Mouse (Mus musculus) gastrocnemius, postnatal 14 days (tissue): ENCODE results near the gene Cachd1. TPM values are rescaled to one million over a fixed set of nuclear protein-coding genes. Genes with fewer than 3 reads are reported as not detected.

Experiments used
- DNase-seq: peaks from one replicate; pipeline ENCODE4 v3.0.0; 2021; ENCODE audit warnings: mixed read lengths
- intact Hi-C: fragments of 180-260 bp; cut with DNase I; formaldehyde crosslinking; loops from one replicate; pipeline ENCODE4 v1.15.1; 2025; ENCODE audit warnings: low total_unique reads
- total RNA-seq, 2 experiments: library from RNA; stranded (reverse); gene quantifications; 2 replicates each; pipeline ENCODE4 v1.2.3; 2021

Gene Cachd1
- total RNA-seq, 2 experiments from 2014 or later, result 5.0 to 5.2 TPM

DNA sequence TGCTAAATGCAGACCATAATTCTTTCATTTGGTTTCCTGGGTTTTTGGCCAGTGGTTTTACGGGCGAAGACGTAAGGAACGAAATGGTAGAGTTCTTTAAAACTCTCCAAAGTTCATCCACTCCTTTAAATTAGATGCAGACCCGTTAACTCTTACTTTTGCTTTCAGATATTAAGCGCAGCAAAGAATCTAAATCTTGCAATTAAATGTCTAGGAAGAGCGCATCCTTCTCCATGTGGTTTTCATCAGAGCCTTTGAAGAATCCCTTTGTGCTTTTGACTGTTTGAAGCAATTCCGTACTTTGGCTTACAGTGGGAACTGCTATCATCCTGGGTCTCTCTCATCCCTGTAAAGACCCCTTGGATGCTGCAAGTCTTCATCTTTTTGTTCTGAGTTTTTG, 187.3 kb downstream of the Cachd1 start:
- intact Hi-C loops, result no loop called here
- DNase-seq, result no peak

DNA sequence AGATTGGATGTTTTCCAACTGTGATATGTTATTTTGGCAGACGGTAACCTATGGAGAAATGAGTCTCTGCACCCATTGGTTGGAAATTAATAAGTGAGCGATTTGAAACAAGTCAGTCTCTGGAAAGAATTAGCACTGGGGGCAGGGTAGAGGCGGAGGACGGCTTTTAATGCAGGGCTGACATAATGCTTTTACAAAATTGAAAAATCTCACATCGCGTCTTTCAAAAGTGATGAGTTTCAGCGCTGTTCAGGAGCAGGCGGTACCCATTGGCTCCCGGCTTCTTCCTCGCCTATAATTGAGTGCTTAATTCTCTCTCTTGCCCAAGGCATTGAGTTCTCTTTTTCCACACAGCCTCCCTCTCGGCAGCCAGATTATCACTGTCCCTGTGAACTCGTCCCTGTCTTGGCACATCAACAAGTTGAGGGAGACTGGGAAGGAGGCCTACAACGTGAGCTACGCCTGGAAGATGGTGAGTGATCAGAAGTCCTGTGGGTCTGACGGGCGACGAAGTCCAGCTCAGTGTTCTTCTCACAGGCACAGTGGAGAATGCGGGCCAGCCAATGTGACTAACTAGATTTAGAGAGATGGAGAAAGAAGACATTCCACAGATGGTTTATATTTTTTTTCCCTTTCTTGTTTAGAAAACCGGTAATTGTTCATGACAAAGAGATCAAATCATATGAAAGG, 191.4 kb downstream of the Cachd1 start:
- no peak for DNase-seq
- intact Hi-C loops, result no loop called here

DNA sequence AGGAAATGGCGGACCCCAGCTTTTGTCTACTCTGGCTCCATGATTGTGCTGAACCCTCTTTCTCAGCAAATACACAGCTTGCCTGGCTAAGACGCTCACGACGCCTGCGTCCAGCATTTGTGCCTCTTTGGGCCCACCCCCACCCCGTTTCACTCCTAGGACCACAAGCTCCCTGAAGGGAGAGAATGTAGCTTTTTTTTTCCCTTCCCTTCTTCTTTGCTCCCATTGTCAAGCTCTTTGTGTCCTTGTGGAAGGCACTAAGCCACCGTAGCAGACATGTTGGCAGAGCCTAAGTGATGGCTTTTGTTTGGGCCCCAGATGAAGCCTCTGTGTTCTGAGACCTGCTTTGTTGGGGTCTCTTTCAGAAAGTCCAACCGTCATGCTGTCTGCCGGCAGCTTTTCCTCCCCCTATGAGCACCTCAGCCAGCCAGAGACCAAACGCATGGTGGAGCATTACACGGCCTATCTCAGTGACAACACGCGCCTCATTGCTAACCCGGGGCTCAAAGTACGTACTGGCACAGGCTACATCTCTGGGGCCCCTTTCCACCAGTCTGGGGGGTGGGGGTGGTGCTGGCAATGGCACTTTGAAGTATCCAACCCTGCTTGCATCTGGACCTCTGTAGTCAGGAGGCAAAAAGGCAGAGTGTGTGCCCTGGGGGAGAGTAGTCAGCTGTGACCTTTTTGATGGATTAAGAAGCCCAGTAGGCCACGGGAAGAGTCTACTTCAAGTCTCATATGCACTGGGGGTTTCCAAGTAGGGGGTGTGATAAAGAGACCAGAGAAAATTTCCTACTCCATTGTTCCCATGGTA, 197.4 kb downstream of the Cachd1 start:
- intact Hi-C loops, result no loop called here

DNA sequence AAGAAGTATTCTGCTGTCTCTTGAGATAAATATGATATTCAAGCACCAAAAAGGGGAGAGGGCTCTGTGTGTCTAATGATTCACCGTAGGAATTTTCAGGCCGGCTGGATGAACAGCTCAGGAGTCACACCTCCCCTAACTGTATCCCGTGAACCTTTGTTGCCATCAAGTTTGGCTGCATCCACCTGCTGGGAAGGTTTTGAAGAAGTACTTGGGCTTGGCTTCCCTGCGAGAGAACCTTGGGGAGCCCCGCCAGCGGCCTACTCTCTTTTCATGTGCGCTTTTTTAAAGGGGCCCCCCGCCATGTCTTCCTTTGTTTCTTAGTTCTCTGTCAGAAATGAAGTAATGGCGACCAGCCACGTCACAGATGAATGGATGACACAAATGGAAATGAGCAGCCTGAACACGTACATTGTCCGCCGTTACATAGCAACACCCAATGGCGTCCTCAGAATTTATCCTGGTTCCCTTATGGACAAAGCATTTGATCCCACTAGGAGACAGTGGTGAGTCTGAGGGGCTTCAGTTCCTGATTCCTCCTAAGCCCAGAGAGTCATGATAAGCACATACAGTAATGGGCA, 198.1 kb downstream of the Cachd1 start:
- intact Hi-C loops, result no loop called here
- no peak for DNase-seq

More for the DNA sequence above, 197.4 kb downstream of the Cachd1 start:
- no peak for DNase-seq

DNA sequence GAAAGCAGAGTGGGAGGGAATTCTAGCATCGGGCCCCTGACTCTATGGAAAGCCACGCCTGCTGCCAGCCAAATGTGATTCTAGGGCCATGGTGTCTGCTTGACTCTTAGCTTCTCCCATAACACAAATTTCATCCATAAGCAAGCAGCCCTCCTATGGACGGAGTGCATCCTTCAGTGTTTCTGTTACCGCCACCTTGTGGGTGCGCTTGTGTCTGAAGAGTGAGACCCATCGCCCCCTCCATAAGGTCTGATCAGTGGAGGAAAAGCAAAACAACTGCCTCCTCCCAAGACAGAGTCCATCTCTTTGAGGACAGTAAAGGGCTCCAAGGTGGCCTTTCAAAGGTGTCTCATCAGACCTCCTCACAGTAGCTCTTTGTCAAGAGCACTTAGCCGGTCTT, 201.0 kb downstream of the Cachd1 start:
- no peak for DNase-seq
- intact Hi-C loops, result no loop called here

DNA sequence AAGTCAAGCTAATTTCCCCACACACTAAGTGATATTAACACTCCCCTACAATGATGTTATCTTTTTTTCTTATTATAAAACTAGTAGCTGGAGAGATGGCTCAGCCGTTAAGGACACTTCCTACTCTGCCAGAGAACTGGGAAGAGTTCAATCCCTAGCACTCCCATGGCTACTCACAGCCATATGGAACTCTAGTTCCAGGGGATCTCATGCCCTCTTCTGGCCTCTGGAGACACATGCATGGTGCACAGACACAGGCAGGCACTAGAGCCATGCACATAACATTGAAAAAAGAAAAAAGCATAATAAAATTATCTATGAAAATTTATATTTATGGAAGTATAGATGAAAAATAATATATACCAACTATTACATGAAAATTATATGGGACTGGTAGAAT, 210.7 kb downstream of the Cachd1 start:
- intact Hi-C loops, result loop anchor here (10.0 kb wide), 2 partner anchors 212 to 262 kb away; partner anchors contain the start of gene Cachd1
- no peak for DNase-seq

DNA sequence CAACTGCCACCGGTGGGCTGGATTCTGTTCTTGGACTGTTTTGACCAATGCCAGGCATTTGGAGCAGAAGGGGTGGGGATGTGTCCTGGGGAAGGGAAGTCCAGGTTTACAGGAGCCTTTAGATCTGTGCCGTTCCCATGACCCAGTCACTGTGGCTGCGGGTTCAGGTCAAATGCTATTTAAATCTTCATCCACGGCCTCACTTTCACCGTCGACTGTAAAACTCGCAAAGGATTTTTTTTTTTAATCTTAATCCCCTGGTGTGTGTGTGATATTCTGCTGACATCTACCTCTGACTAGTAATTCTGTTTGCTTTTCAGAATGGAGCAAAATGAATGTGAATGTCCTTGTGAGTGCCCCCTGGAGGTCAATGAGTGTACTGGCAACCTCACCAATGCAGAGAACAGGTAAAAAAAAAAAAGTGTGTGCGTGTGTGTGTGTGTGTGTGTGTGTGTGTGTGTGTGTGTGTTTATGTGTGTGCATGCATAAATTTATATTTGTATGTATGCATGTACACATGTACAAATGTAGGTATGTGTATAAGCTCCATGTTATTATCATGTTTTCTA, 211.8 kb downstream of the Cachd1 start:
- intact Hi-C loops, result loop anchor here (10.0 kb wide), 2 partner anchors 214 to 264 kb away; partner anchors contain the start of gene Cachd1
- DNase-seq, result no peak

DNA sequence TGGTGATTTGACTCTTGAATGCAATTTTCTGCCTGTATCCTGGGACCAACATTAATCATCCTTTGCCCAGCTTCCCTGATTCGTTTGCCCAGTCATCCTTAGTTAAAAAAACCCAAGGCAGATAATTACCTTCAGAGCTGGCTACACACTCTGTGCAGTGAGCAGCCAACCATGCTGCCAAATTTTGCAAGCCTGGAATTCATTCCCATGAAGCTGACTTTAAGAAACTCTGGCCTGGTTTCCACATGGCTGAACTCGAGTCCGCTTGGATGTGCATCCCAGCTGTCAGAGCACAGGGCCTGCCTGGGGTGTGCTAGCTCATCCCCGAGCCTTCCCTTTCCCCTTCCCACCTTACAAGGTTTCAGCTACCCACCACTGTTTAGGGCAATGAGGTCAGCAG, 214.5 kb downstream of the Cachd1 start:
- DNase-seq, result peak; percentile 30
- intact Hi-C loops, result no loop called here

DNA sequence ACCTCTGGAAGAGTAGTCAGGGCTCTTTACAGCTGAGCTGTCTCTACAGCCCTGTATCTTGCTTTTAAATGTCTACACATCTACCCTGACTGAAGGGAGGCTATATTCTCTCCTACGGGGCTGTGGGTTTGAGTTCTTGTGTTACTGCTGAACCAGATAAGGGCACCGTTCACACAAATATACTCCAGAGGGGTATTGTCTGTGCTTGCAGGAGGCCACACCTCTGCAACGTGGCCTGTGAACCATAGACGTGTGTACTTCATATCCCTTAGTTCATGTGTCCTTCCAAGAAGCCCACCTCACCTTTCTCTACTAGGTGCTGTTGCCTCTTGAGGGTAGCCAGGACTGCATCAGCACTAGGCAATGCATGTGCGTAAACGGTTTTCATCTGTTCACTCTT, 215.6 kb downstream of the Cachd1 start:
- DNase-seq, result no peak
- intact Hi-C loops, result no loop called here

DNA sequence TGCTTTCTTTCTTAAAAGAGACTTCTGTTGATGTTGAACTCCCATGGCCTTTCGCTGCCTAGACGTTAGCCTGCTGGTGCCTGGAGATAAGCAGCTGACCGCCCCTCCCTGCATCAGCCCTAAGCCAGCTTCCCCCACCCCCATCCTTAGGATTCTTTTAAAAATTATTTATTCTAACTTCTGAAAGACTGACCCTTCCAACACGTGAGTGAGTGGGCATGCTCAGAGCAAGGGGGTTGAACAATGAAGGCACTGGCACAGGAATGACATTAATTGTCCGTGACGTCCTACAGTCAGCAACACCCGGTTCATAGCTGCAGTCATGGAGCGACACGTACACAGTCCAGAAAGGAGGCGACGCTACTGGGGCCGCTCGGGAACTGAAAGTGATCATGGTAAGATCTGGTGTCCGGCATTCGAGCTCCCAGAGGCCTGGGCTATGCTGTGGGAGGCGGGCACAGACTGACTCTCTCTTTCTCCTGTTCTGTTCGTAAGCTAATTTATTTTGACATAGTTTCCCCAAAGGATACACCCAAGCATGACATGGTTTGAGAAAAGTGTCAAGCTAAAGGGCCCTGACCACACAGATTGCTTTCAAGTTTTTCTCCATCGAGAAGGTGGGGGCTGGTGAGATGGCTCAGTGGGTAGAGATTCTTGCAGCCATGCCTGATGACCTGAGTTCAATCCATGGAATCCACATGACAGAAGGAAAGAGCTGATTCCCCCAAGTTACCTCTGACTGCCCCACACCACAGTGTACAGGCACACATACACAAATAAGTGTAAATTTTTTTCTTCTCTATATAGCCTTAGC, 218.2 kb downstream of the Cachd1 start:
- no peak for DNase-seq
- intact Hi-C loops, result no loop called here

DNA sequence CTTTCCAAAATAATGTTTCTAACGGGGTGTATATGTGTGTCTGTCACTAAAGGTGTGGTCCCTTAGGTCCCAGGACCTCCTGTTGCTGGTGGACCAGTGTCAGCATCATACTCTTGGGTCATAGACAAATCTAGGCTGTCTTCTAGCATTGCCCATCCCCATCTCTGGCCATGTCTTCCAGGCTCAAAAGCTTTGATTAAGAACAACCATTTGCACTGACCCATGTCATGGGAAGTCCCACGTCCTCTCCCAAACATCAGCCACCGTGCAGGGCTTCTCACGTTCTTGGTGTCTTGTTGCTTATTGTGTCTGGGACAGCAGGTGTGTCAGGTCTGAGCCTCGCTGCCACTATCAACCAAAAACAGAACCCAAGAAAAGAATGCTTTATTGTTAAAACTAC, 219.1 kb downstream of the Cachd1 start:
- DNase-seq, result no peak
- intact Hi-C loops, result no loop called here

DNA sequence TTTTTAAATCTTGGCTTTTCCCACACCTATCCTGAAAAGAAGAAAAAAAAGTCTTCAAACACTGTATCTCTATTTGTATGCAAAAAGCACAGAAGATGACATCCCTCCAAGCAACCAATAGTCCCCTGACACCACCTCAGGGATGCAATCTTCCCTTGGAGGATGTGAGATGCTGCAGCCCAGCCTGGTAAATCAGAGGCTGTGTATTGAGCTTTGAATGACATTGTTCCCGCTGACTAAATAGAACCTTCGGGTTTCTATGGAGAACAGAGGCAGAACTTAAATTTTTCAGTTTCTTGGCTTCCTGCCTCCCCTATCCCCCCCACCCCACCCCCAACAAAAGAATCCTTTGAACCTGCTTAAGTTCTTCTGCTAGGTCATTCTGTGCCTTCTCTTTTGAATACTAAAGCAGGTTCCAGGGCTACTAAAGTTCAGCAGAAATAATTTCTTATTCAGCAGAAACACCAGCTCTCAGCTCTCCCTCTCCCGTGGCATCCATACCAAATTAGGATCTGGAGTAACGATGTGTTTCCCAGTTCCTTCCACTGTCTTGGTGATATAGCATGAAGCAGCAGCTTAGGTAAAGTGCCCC, 219.7 kb downstream of the Cachd1 start:
- no peak for DNase-seq
- intact Hi-C loops, result no loop called here

DNA sequence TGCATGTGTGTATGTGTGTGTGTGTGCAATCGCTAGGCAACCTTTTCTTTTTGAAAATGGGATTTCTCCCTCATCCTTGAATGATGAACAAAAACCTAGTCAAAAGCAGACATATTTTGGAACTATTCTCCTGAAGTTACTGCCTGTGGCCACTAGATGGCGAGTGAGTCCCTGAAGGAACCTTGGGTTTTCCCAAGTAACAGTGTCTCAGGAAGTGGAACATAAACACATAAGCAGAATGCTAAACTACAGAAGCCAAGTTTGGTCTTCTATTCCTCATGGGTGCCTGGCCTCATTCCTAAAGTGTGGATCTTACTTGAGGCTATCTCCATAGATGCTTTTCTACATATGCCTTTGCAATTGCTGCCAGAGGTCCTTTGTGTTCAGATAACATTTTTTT, 221.7 kb downstream of the Cachd1 start:
- peak; percentile 39 for DNase-seq
- intact Hi-C loops, result loop anchor here (2.0 kb wide), 1 partner anchor 149 kb away; no protein-coding TSS in a partner anchor

DNA sequence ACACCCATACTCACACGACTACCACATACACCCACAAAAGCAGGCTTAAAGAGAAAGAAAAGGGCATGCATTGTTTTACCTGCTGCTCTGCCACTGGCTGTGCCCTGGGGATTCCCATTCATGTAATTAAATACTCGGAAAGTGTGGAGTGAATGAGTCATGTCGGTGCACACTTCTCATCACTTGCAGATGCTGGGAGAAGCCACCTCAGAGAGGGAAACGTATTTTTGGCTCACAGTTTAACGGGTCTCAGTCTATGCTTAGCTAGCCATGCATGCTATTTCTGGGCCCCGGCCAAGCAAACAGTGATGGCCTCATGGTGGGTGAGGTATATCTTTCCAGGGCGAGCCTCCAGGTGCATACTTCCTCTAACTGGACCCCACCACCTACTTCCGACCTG, 222.4 kb downstream of the Cachd1 start:
- no peak for DNase-seq
- intact Hi-C loops, result loop anchor here (2.0 kb wide), 1 partner anchor 148 kb away; no protein-coding TSS in a partner anchor

DNA sequence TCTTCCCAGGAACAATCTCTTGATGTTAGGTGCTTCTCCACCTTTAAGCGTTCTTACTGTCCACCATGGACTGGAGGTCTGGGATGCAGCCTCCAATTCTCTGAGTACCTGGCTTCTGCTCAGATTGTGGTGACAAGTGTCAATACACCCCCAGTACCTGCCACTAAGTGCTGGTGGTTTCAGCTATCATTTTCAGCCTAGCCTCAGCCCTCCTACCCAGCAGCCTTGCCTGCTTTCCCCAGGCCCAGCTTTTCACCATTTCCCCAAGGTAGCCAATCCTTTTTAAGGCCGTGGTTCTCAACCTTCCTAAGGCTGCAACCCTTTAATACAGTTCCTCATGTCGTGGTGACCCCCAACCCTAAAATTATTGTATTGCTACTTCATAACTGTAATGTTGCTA, 224.1 kb downstream of the Cachd1 start:
- intact Hi-C loops, result no loop called here
- DNase-seq, result no peak

DNA sequence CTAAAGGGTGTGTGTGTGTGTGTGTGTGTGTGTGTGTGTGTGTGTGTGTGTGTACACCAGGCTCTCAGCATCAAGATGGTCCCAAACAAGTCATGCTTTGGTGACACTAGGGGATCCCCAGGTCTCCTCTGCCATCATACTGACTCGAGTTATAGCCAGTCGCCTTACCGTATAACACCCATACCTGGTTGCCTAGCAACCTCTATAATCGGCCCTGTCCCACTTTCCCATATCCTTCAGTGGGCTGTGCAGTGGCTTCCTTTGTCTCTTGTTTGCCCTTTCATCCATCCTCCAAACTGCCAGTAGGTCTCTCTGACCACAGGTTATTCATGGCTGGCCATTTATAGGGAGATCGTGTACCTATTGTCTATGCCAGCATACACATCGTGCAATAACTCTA, 224.6 kb downstream of the Cachd1 start:
- intact Hi-C loops, result no loop called here
- DNase-seq, result no peak

DNA sequence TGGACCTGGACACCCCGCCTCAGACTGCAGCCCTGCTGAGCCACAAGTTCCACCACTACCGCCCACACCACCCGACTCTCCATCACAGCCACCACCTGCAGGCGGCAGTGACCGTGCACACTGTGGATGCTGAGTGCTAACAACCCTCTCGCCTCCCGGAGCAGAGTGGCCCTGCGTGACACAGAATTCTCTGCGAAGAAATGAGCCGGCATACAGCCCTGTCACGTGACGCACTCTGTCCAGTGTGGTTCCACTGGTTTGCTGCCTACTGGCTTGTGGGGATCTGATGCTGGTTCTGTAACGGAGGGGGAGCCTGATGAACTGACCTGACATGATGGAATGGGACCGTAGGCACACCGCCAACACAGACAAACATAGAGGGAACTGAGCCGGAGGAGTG, 226.5 kb downstream of the Cachd1 start:
- intact Hi-C loops, result no loop called here
- no peak for DNase-seq

DNA sequence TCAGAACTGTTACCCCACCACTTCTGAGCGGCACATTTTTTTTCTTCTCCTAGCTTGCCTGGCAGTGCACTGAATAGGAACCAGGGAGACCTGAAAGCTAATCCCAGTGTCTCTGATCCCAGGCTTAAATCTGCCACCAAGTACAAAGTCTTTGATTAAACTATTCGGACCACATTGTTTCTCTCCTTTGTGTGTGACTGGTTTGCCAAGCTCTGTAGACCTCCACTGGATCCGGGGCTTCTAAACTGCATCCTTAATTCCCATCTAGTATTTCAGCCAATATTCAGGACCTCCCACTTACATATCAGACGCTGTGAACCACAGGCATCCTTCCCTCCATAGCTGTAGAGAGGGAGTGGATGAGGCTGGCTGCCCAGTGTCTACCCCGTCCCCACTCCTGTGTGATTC, 231.9 kb downstream of the Cachd1 start:
- intact Hi-C loops, result no loop called here
- DNase-seq, result no peak

DNA sequence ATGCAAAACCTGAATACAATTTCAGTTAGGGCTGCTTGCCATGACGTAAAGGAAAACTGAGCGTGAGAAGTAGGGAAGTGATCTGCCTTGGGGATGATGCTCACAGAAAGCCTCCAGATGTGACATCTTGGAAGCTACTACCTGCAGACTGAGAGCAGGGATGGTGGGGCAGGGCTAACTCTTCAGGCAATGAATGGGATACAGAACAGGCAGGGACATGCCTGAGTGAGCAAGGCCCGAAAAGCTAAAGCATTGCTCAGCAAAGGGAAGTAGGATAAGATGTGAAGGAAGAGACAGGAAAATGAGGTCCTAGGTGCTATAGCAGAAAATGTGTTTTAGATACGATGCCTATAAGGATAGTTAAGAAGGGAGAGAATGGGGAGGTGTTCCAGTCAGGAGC, 232.6 kb downstream of the Cachd1 start:
- DNase-seq, result no peak
- intact Hi-C loops, result no loop called here
